Comparison of ENCODE assay signal across 8 mouse cellular contexts in genomic region chr12:54203656-54204045, GRCm38 (mm10). TPM values are rescaled to one million over a fixed set of nuclear protein-coding genes. Genes with fewer than 3 reads are reported as not detected.
DNase-seq lines count a peak whose midpoint lies in the region; ATAC-seq and TF ChIP-seq lines count a peak whose summit lies in the region.

TSS of gene Egln3 (minus strand) at chr12:54203860.

- peaks cover 18% of the 10 kb centered on the region for H3K4me1 ChIP-seq in forebrain, embryonic 16.5 days (replicated peaks; ENCODE audit: control insufficient read depth, insufficient read depth, low read length)
- H3K4me1 ChIP-seq in neural tube, embryonic 13.5 days (replicated peaks) = peaks cover 28% of the 10 kb centered on the region
- H3K4me1 ChIP-seq in testis, adult 2 months (ENCODE audit: control insufficient read depth, insufficient read depth, low read length) = peaks cover 5% of the 10 kb centered on the region; the same call in 1 of the 2 replicates

- no peak within 1 kb of the TSS for H3K27ac ChIP-seq in forebrain, embryonic 16.5 days (ENCODE audit: low read length)
- H3K27ac ChIP-seq in neural tube, embryonic 13.5 days (replicated peaks) = no peak within 1 kb of the TSS
- H3K27ac ChIP-seq in testis, adult 2 months (ENCODE audit: control insufficient read depth, insufficient read depth, low read depth, low read length) = no peak within 1 kb of the TSS

- whole genome bisulfite sequencing in forebrain, embryonic 16.5 days = under 1% methylated on average over 25 of the region's 25 CpGs
- WGBS in neural tube, embryonic 13.5 days = 2% methylated on average over 25 of the region's 25 CpGs

- peak; percentile 51 to 63 for DNase-seq in CD8-positive naive resting alpha-beta T cell, adult 2 months (ENCODE audit: low read depth in 2 of 2, low spot score in 2 of 2)
- DNase-seq in heart, postnatal 25 days (ENCODE audit: low spot score) = peak; percentile 82
- DNase-seq in layer of hippocampus, adult 18-20 months (ENCODE audit: low spot score in 2 of 2) = peak; percentile 30 to 59
- peak; percentile 77 to 79 for DNase-seq in lung, adult 18-20 months

- peak within 1 kb of the TSS; percentile 59 for H3K4me3 ChIP-seq in forebrain, embryonic 16.5 days (replicated peaks; ENCODE audit: low read length)
- peak within 1 kb of the TSS; percentile 54 for H3K4me3 ChIP-seq in neural tube, embryonic 13.5 days
- peak within 1 kb of the TSS; percentile 76 for H3K4me3 ChIP-seq in testis, adult 2 months (ENCODE audit: control insufficient read depth, low read depth, low read length)

- peak within 1 kb of the TSS; percentile 51 for H3K9ac ChIP-seq in forebrain, embryonic 16.5 days (replicated peaks; ENCODE audit: low read depth, low read length)
- H3K9ac ChIP-seq in neural tube, embryonic 13.5 days = peak within 1 kb of the TSS; percentile 75

- peak; percentile 39; the same call in 1 of the 2 replicates for ATAC-seq in cerebellum, adult (ENCODE audit: insufficient number of reproducible peaks, low FRiP score, low TSS enrichment)
- peak; percentile 90 for ATAC-seq in forebrain, embryonic 16.5 days
- peak; percentile 84 for ATAC-seq in neural tube, embryonic 13.5 days (ENCODE audit: low read depth)

- H3K36me3 ChIP-seq in forebrain, embryonic 16.5 days (ENCODE audit: control insufficient read depth, insufficient read depth) = no peaks in the 10 kb centered on the region
- H3K36me3 ChIP-seq in neural tube, embryonic 13.5 days = no peaks in the 10 kb centered on the region
- no peaks in the 10 kb centered on the region for H3K36me3 ChIP-seq in testis, adult 2 months (ENCODE audit: control insufficient read depth, insufficient read depth, low read length)

- H3K9me3 ChIP-seq in forebrain, embryonic 16.5 days (ENCODE audit: control insufficient read depth, low read length) = no peaks in the 10 kb centered on the region
- H3K9me3 ChIP-seq in neural tube, embryonic 13.5 days = no peaks in the 10 kb centered on the region

- no peaks in the 10 kb centered on the region for H3K27me3 ChIP-seq in forebrain, embryonic 16.5 days (replicated peaks; ENCODE audit: control insufficient read depth, insufficient read depth, low read length)
- H3K27me3 ChIP-seq in neural tube, embryonic 13.5 days = peaks cover 31% of the 10 kb centered on the region
- no peaks in the 10 kb centered on the region for H3K27me3 ChIP-seq in testis, adult 2 months (ENCODE audit: control insufficient read depth, insufficient read depth, low read length)

- H3K4me2 ChIP-seq in forebrain, embryonic 16.5 days (ENCODE audit: low read length) = peak within 1 kb of the TSS; percentile 94
- H3K4me2 ChIP-seq in neural tube, embryonic 13.5 days = peak within 1 kb of the TSS; percentile 99

- no peak for TF ChIP-seq CTCF in testis, adult 2 months (IDR thresholded peaks at IDR 0.05; ENCODE audit: control insufficient read depth, insufficient read depth, insufficient replicate concordance, low read depth, low read length)

- intact Hi-C loops in heart, postnatal 25 days (cut with DNase I) = loop anchor here (2.0 to 10.0 kb wide), 3 partner anchors 199 to 341 kb away; no protein-coding TSS in a partner anchor

- no peak for TF ChIP-seq POLR2A in testis, adult 2 months (IDR thresholded peaks at IDR 0.05; ENCODE audit: control insufficient read depth, low read depth, low read length)

RNA-seq across cellular contexts. Expression of gene Egln3, which starts in this region (rescaled TPM):
- 7.1 and 8.7 TPM in 2 replicates for polyA plus RNA-seq in forebrain, embryonic 16.5 days (2015; fragmentation: Nextera tagmentation; extraction: Ambion mirVana)
- 10 to 100 TPM; 96.7 to 97.4 TPM for total RNA-seq in heart, postnatal 25 days (2021)
- 1 to 10 TPM; 5.5 TPM for total RNA-seq in layer of hippocampus, adult 18-20 months (2021)
- 5.8 and 6.1 TPM in 2 replicates for polyA plus RNA-seq in neural tube, embryonic 13.5 days (2015; fragmentation: Nextera tagmentation; extraction: Ambion mirVana)
- polyA plus RNA-seq in testis, adult 2 months (2012; rRNA removed) = 0.25 and 0.45 TPM in 2 replicates

Comparison
In these comparisons a context has a peak if more than half of its experiments do, and no peak if none do; other contexts are left out.
1. RNA of gene Egln3 (total RNA-seq): 96.7 to 97.4 TPM in heart, postnatal 25 days; 5.5 TPM in layer of hippocampus, adult 18-20 months; every median in the first group is over 10 times any median in the second.
2. ATAC-seq: peak in every context shown above with its lines; median percentile 90 in forebrain, embryonic 16.5 days; 84 in neural tube, embryonic 13.5 days; 39 in cerebellum, adult.
3. Peak in every context shown above with its lines, with median percentiles within 50 percentile points of each other: DNase-seq and H3K4me3 ChIP-seq.